Mouse (Mus musculus): Measurements from ENCODE around the gene Gm13420.
"Not testable (repeated sequence)": the region's sequence is repeated elsewhere in the genome, so short reads cannot be mapped to it uniquely, and the experiment has no call there.

- not testable (repeated sequence) for TF ChIP-seq POLR2A (IDR thresholded peaks at IDR 0.05; ENCODE audit: borderline replicate concordance, low read depth, low read length); CTCF (IDR thresholded peaks at IDR 0.05; ENCODE audit: low read depth, low read length)
Observed at GRCm38 (mm10) chr2:29708209-29708608, 43.3 kb downstream of the Gm13420 start.

All from bone marrow macrophage, adult 2 months (primary cell).